Mouse (Mus musculus): ENCODE measurements around the gene Il13. TPM values are rescaled to one million over a fixed set of nuclear protein-coding genes. Genes with fewer than 3 reads are reported as not detected.

Gene Il13
- total and polyA plus RNA-seq, 3 experiments = 2.8 to 4.8 (median 3.6) TPM

GRCm38 (mm10) chr11:53635590-53636182 is 1.2 kb upstream of the Il13 start:
- Histone ChIP-seq H3K4me1 (ENCODE audit: control insufficient read depth in 1 of 2, insufficient read depth in 2 of 2) (peaks cover 44 to 86% of the 10 kb centered on the region in 2 experiments), H3K4me3 (replicated peaks in 1 of 3; ENCODE audit: low read depth in 2 of 3, low read length in 2 of 3, poor library complexity in 1 of 3) (peak overlapping the region; percentile 0 to 42 (median 28)), H3K36me3 (replicated peaks in 1 of 2; ENCODE audit: control insufficient read depth in 1 of 2, insufficient read depth in 1 of 2, low read length in 1 of 2) (peaks cover 0 to 16% of the 10 kb centered on the region in 2 experiments), H3K9ac (ENCODE audit: insufficient read depth, low read depth) (peak overlapping the region; percentile 68), H3K9me3 (replicated peaks; ENCODE audit: low read length) (no peaks in the 10 kb centered on the region), H3K27me3 (replicated peaks) (no peaks in the 10 kb centered on the region), H3K79me2 (replicated peaks; ENCODE audit: control insufficient read depth, extremely low read depth, insufficient read depth, poor library complexity, severe bottlenecking) (no peaks in the 10 kb centered on the region), H3K4me2 (ENCODE audit: insufficient read depth, low read depth, poor library complexity, severe bottlenecking) (peak overlapping the region; percentile 93), H3K27ac (ENCODE audit: insufficient read depth, low read depth) (peak overlapping the region; percentile 92)
- dilution Hi-C loops (cut with MboI; ENCODE audit: extremely low pct_ligation_motif_present, extremely low pct_unique_long_range_greater_than_20kb, low sequenced_read_pairs) = no loop called here
- in situ Hi-C loops (cut with MboI; ENCODE audit: low pct_ligation_motif_present, low pct_unique_long_range_greater_than_20kb, low sequenced_read_pairs) = no loop called here
- DNase-seq (ENCODE audit: extremely low read depth) = peak; percentile 94
- TF ChIP-seq EP300 (IDR thresholded peaks at IDR 0.05; ENCODE audit: low read length) = peak; percentile 82
- no peak for TF ChIP-seq USF1 (IDR thresholded peaks at IDR 0.05; ENCODE audit: low read depth, low read length)
- TF ChIP-seq RAD21 (IDR thresholded peaks at IDR 0.05; ENCODE audit: low read depth, low read length) = peak; percentile 39
- TF ChIP-seq BHLHE40 (IDR thresholded peaks at IDR 0.05; ENCODE audit: low read depth, low read length) = peak; percentile 78
- TF ChIP-seq MAFK (IDR thresholded peaks at IDR 0.05; ENCODE audit: insufficient replicate concordance, low read length) = 0 out of 2 replicates have a peak, but pooled peaks have one; percentile 1
- 0 out of 2 replicates have a peak, but pooled peaks have one; percentile 49 for TF ChIP-seq CHD1 (IDR thresholded peaks at IDR 0.05; ENCODE audit: low read depth, low read length)
- TF ChIP-seq ELF1 (IDR thresholded peaks at IDR 0.05; ENCODE audit: low read depth, low read length) = peak; percentile 74
- TF ChIP-seq ZMIZ1 (IDR thresholded peaks at IDR 0.05; ENCODE audit: low read depth, low read length) = peak; percentile 26; the same call in 1 of the 2 replicates
- peak; percentile 79 for TF ChIP-seq CHD2 (IDR thresholded peaks at IDR 0.05; ENCODE audit: low read length)
- peak; percentile 47 for TF ChIP-seq HCFC1 (IDR thresholded peaks at IDR 0.05; ENCODE audit: low read depth, low read length)
- TF ChIP-seq MEF2A (IDR thresholded peaks at IDR 0.05; ENCODE audit: borderline replicate concordance, low read depth, low read length) = peak; percentile 79; the same call in 1 of the 2 replicates
- TF ChIP-seq MAX (IDR thresholded peaks at IDR 0.05; ENCODE audit: low read length) = peak; percentile 38; the same call in 1 of the 2 replicates
- TF ChIP-seq IRF4 (IDR thresholded peaks at IDR 0.05; ENCODE audit: low read depth, low read length) = peak; percentile 87
- peak; percentile 68; the same call in 1 of the 2 replicates for TF ChIP-seq SIN3A (IDR thresholded peaks at IDR 0.05; ENCODE audit: low read length)
- TF ChIP-seq RCOR1 (conservative IDR thresholded peaks at IDR 0.05; ENCODE audit: low read depth, low read length) = peak; percentile 5; the same call in 1 of the 2 replicates
- no peak; the same call in 1 of the 2 replicates for TF ChIP-seq TBP (conservative IDR thresholded peaks at IDR 0.05; ENCODE audit: low read depth, low read length)
- TF ChIP-seq PAX5 (IDR thresholded peaks at IDR 0.05; ENCODE audit: low read length) = no peak
- 0 out of 2 replicates have a peak, but pooled peaks have one; percentile 38 for TF ChIP-seq ZNF384 (IDR thresholded peaks at IDR 0.05; ENCODE audit: low read depth, low read length)
- peak; percentile 99 for TF ChIP-seq MAZ (IDR thresholded peaks at IDR 0.05; ENCODE audit: low read depth, low read length)
- peak; percentile 83 for TF ChIP-seq ETS1 (conservative IDR thresholded peaks at IDR 0.05; ENCODE audit: low read depth, low read length)
- peak; percentile 85 for TF ChIP-seq TCF12 (IDR thresholded peaks at IDR 0.05; ENCODE audit: low read depth, low read length)
- TF ChIP-seq CTCF (conservative IDR thresholded peaks at IDR 0.05 in 1 of 2, IDR thresholded peaks at IDR 0.05 in 1 of 2; ENCODE audit: low read depth in 2 of 2, low read length in 2 of 2) = peak in 1 of 2 experiments; percentile 49; a peak in 2 of 4 replicates
- peak; percentile 49 for TF ChIP-seq SMC3 (IDR thresholded peaks at IDR 0.05; ENCODE audit: low read depth, low read length)
- no peak for TF ChIP-seq MXI1 (IDR thresholded peaks at IDR 0.05; ENCODE audit: low read depth, low read length)
- TF ChIP-seq MYC (IDR thresholded peaks at IDR 0.05; ENCODE audit: low read depth, low read length) = no peak
- TF ChIP-seq UBTF (IDR thresholded peaks at IDR 0.05; ENCODE audit: low read depth, low read length) = no peak
- TF ChIP-seq NELFE (IDR thresholded peaks at IDR 0.05; ENCODE audit: low read depth, low read length) = peak; percentile 1; the same call in 1 of the 2 replicates
- peak; percentile 39 for TF ChIP-seq POLR2A (IDR thresholded peaks at IDR 0.05; ENCODE audit: low read depth, low read length)
